Mouse (Mus musculus) heart, postnatal 0 days (tissue): ENCODE results near the gene Dach1. TPM values are rescaled to one million over a fixed set of nuclear protein-coding genes. Genes with fewer than 3 reads are reported as not detected.

ENCODE experiments used
- ATAC-seq: fragments of 200-750 bp; cut with Nextera tagmentation; 2 replicates; pipeline ENCODE4 v1.8.0; 2017; ENCODE audit warnings: low read depth, moderate number of reproducible peaks, moderate library complexity; ENCODE audit not compliant: insufficient read depth
- DNase-seq: peaks from one replicate; pipeline ENCODE4 v3.0.0-alpha.2; 2016; ENCODE audit warnings: low spot score
- H3K27ac ChIP-seq: fragments of 300-500 bp; sonication (generic); 2 replicates; pipeline ENCODE4 v1.5.1; 2014; ENCODE audit warnings: low read depth, mild to moderate bottlenecking
- H3K27me3 ChIP-seq: fragments of 300-500 bp; sonication (generic); 2 replicates; pipeline ENCODE4 v1.6.1; 2014; ENCODE audit warnings: low read length, mixed read lengths; ENCODE audit not compliant: control insufficient read depth, insufficient read depth
- H3K36me3 ChIP-seq: fragments of 300-500 bp; sonication (generic); replicated peaks from 2 replicates; pipeline ENCODE4 v1.6.1; 2014; ENCODE audit warnings: low read length, mixed read lengths; ENCODE audit not compliant: control insufficient read depth, insufficient read depth
- H3K4me1 ChIP-seq: fragments of 300-500 bp; sonication (generic); 2 replicates; pipeline ENCODE4 v1.6.1; 2014; ENCODE audit warnings: antibody characterized with exemption; ENCODE audit not compliant: control insufficient read depth, insufficient read depth
- H3K4me2 ChIP-seq: fragments of 300-500 bp; sonication (generic); 2 replicates; pipeline ENCODE4 v1.6.1; 2014; ENCODE audit warnings: low read depth, mild to moderate bottlenecking, low read length, moderate library complexity
- H3K4me3 ChIP-seq: fragments of 300-500 bp; sonication (generic); 2 replicates; pipeline ENCODE4 v1.5.1; 2014; ENCODE audit warnings: low read depth, low read length
- H3K9ac ChIP-seq: fragments of 300-500 bp; sonication (generic); replicated peaks from 2 replicates; pipeline ENCODE4 v1.6.1; 2014; ENCODE audit warnings: low read depth, low read length, mixed read lengths
- H3K9me3 ChIP-seq: fragments of 300-500 bp; sonication (generic); replicated peaks from 2 replicates; pipeline ENCODE4 v1.6.1; 2016; ENCODE audit warnings: low read length; ENCODE audit not compliant: control insufficient read depth
- CTCF ChIP-seq: IDR thresholded peaks from 2 replicates; pipeline ENCODE4 v1.5.1; 2016; ENCODE audit warnings: antibody characterized with exemption, control low read depth, low read depth
- EP300 ChIP-seq: IDR thresholded peaks from 2 replicates; pipeline ENCODE4 v1.6.1; 2016; ENCODE audit warnings: antibody characterized with exemption, low read depth
- WGBS: fragments of 180-500 bp; shearing (Covaris S2); extraction: QIAGEN DNeasy Blood & Tissue Kit; methylation state at CpG from one replicate; pipeline ENCODE4 v1.1.7; 2014; 5-methylcytosine and 5-hydroxymethylcytosine counted together
- polyA plus RNA-seq: library from polyadenylated mRNA; unstranded; fragments of >200 nt; fragmentation: Nextera tagmentation; extraction: Ambion mirVana; gene quantifications from 2 replicates; pipeline ENCODE4 v1.2.1, GENCODE M21; 2015
- total RNA-seq: library from RNA; depleted of rRNA; stranded (reverse); fragments of >200 nt; gene quantifications from 2 replicates; pipeline ENCODE4 v1.2.3, GENCODE M21; 2014; ENCODE audit warnings: low replicate concordance; rRNA removed

Dach1 gene
- 1.6 and 2.5 TPM in 2 replicates for total RNA-seq
- 1.5 and 1.6 TPM in 2 replicates for polyA plus RNA-seq

- Histone ChIP-seq H3K9ac (peak within 1 kb of the TSS; percentile 55), H3K27me3 (0 out of 2 replicates have a peak, but pooled peaks cover 4% of the 10 kb centered on the region), H3K4me3 (peak within 1 kb of the TSS; percentile 79), H3K27ac (peak within 1 kb of the TSS; percentile 67), H3K9me3 (no peaks in the 10 kb centered on the region), H3K4me2 (peak within 1 kb of the TSS; percentile 86), H3K36me3 (no peaks in the 10 kb centered on the region), H3K4me1 (no peaks in the 10 kb centered on the region)
- 2% methylated on average over 31 of the region's 32 CpGs for WGBS
- peak; percentile 88 for ATAC-seq
- TF ChIP-seq EP300 (no peak), CTCF (no peak)
- peak; percentile 79 for DNase-seq
Measured at GRCm38 (mm10) chr14:98169421-98170076, at the start of gene Dach1. TSS of gene Dach1 (minus strand) at chr14:98169765.

- no peak for ATAC-seq
- WGBS = 78% methylated on average over 3 of the region's 3 CpGs
- TF ChIP-seq EP300 (no peak), CTCF (no peak)
Measured at GRCm38 (mm10) chr14:98200089-98200488, 30.5 kb upstream of the Dach1 start.

GRCm38 (mm10) chr14:98181545-98181944, 12.0 kb upstream of the Dach1 start:
- ATAC-seq = no peak
- no peaks in the 10 kb centered on the region for H3K27me3 ChIP-seq

More at GRCm38 (mm10) chr14:98200089-98200488, 30.5 kb upstream of the Dach1 start:
- DNase-seq = no peak
- Histone ChIP-seq H3K27me3 (no peaks in the 10 kb centered on the region), H3K27ac (no peak overlapping the region), H3K9ac (no peak overlapping the region), H3K4me2 (no peak overlapping the region), H3K4me3 (no peak overlapping the region), H3K36me3 (no peaks in the 10 kb centered on the region), H3K9me3 (no peaks in the 10 kb centered on the region), H3K4me1 (no peaks in the 10 kb centered on the region)

GRCm38 (mm10) chr14:98173831-98174230, 4.3 kb upstream of the Dach1 start:
- H3K9ac ChIP-seq = no peak overlapping the region
- no peaks in the 10 kb centered on the region for H3K4me1 ChIP-seq
- H3K4me2 ChIP-seq = no peak overlapping the region
- no peaks in the 10 kb centered on the region for H3K9me3 ChIP-seq
- DNase-seq (no peak), ATAC-seq (no peak)
- H3K36me3 ChIP-seq = no peaks in the 10 kb centered on the region
- no peak overlapping the region for H3K27ac ChIP-seq
- 68% methylated on average over 2 of the region's 2 CpGs for WGBS
- H3K4me3 ChIP-seq = no peak overlapping the region
- TF ChIP-seq EP300 (no peak), CTCF (no peak)
- H3K27me3 ChIP-seq = 0 out of 2 replicates have a peak, but pooled peaks cover 4% of the 10 kb centered on the region

More at GRCm38 (mm10) chr14:98181545-98181944, 12.0 kb upstream of the Dach1 start:
- Histone ChIP-seq H3K4me2 (no peak overlapping the region), H3K27ac (no peak overlapping the region), H3K9me3 (no peaks in the 10 kb centered on the region), H3K36me3 (no peaks in the 10 kb centered on the region), H3K4me3 (no peak overlapping the region), H3K9ac (no peak overlapping the region), H3K4me1 (no peaks in the 10 kb centered on the region)
- DNase-seq = peak; percentile 76
- WGBS = 0% methylated on average over 1 of the region's 1 CpGs
- TF ChIP-seq EP300 (no peak), CTCF (peak; percentile 71)

DNA sequence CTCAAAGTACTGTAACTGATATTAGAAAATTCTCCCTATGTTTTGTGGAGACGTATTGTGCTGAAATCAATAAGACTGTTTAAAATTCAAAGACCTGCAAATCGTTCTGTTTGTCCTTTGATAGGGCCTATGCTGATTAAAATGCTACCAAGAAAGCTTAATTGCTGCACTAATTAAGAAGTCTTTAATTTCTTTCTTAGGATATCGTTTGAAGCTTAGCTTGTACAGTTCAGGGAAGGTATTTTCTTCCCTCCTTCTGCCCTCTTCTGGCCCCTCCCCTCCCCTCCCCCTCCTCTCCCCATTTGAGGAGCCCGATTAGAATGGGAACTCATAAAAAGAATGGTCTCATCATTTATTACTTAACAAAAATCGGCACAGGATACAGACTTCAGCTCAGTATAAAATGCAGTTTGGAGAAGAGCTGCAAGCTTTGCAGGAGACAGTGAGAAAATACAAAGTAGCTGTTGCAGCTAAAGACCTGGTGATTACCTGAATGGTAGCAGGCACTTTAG, 2.9 kb upstream of the Dach1 start:
- H3K36me3 ChIP-seq = no peaks in the 10 kb centered on the region
- 0 out of 2 replicates have a peak, but pooled peaks cover 4% of the 10 kb centered on the region for H3K27me3 ChIP-seq
- no peak overlapping the region for H3K9ac ChIP-seq
- no peak overlapping the region for H3K4me3 ChIP-seq
- no peak for ATAC-seq
- no peak for TF ChIP-seq CTCF
- TF ChIP-seq EP300 = no peak
- H3K4me2 ChIP-seq = peak overlapping the region; percentile 21
- whole genome bisulfite sequencing = 15% methylated on average over 5 of the region's 5 CpGs
- H3K4me1 ChIP-seq = no peaks in the 10 kb centered on the region
- no peak overlapping the region for H3K27ac ChIP-seq
- no peak for DNase-seq
- H3K9me3 ChIP-seq = no peaks in the 10 kb centered on the region
